Mouse (Mus musculus): ENCODE data around the gene Rps5. TPM values are rescaled to one million over a fixed set of nuclear protein-coding genes. Genes with fewer than 3 reads are reported as not detected.
A peak's percentile ranks its signal among the peaks of the same experiment; 100 is the strongest.

The Rps5 gene
- polyA plus RNA-seq, 1 experiment = 1,220 TPM

DNA sequence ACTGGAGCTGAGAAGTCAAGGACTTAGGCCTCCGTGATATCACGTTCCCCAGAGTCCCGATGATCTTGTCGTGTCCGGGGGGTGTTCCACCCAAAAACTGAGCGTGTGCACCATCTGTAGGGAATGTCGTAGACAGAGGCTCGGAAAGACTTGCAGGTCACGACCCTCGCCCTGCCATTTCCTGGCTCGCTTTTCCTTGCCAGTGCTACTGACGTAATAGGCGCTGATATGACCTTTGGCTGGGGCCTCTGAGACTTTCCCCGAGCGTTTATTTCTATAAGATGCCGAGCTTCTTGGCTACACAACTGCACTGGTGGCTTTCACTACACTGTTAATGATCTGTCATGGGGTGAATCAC, 27.8 kb downstream of the Rps5 start:
- no peak for TF ChIP-seq CTCF (IDR thresholded peaks at IDR 0.05; ENCODE audit: low read depth, low read length)
- no peak for TF ChIP-seq POLR2A (IDR thresholded peaks at IDR 0.05; ENCODE audit: borderline replicate concordance, low read depth, low read length)
- Histone ChIP-seq H3K4me1 (ENCODE audit: control insufficient read depth, insufficient read depth, low read length) (peaks cover 12% of the 10 kb centered on the region), H3K27ac (ENCODE audit: insufficient read depth, low read depth, low read length) (peak overlapping the region; percentile 46), H3K4me3 (ENCODE audit: insufficient read depth, low read length) (peak overlapping the region; percentile 76)

GRCm38 (mm10) chr7:12954896-12955295, 32.8 kb downstream of the Rps5 start:
- TF ChIP-seq POLR2A (IDR thresholded peaks at IDR 0.05; ENCODE audit: borderline replicate concordance, low read depth, low read length) = no peak
- TF ChIP-seq CTCF (IDR thresholded peaks at IDR 0.05; ENCODE audit: low read depth, low read length) = no peak
- peaks cover 17% of the 10 kb centered on the region for H3K4me1 ChIP-seq (ENCODE audit: control insufficient read depth, insufficient read depth, low read length)
- H3K4me3 ChIP-seq (ENCODE audit: insufficient read depth, low read length) = no peak overlapping the region
- no peak overlapping the region for H3K27ac ChIP-seq (ENCODE audit: insufficient read depth, low read depth, low read length)

DNA sequence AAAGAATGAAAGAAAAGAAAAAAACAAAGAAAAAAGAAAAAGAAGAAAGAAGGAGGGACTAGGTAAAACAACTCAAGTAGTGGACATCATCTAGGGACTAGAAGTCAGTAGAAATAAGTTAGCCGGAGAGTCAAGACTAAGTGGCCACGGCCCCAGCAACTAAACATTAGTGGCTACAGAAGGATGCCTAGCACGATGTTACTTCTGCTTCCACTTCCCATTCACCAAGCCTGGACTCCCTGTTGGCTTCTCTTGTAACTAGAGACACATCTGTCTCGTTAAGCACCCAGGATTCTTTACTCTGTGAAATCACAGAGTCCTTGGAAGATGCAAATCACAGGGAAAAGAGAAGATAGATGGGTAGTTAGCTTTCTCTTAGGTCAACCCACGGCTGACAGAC, 35.4 kb downstream of the Rps5 start:
- no peak for TF ChIP-seq POLR2A (IDR thresholded peaks at IDR 0.05; ENCODE audit: borderline replicate concordance, low read depth, low read length)
- no peak for TF ChIP-seq CTCF (IDR thresholded peaks at IDR 0.05; ENCODE audit: low read depth, low read length)
- no peak overlapping the region for H3K4me3 ChIP-seq (ENCODE audit: insufficient read depth, low read length)
- peaks cover 14% of the 10 kb centered on the region for H3K4me1 ChIP-seq (ENCODE audit: control insufficient read depth, insufficient read depth, low read length)
- H3K27ac ChIP-seq (ENCODE audit: insufficient read depth, low read depth, low read length) = no peak overlapping the region

GRCm38 (mm10) chr7:12958948-12959347, 36.9 kb downstream of the Rps5 start:
- peaks cover 14% of the 10 kb centered on the region for H3K4me1 ChIP-seq (ENCODE audit: control insufficient read depth, insufficient read depth, low read length)
- TF ChIP-seq CTCF (IDR thresholded peaks at IDR 0.05; ENCODE audit: low read depth, low read length) (no peak), POLR2A (IDR thresholded peaks at IDR 0.05; ENCODE audit: borderline replicate concordance, low read depth, low read length) (no peak)
- H3K4me3 ChIP-seq (ENCODE audit: insufficient read depth, low read length) = no peak overlapping the region
- no peak overlapping the region for H3K27ac ChIP-seq (ENCODE audit: insufficient read depth, low read depth, low read length)

DNA sequence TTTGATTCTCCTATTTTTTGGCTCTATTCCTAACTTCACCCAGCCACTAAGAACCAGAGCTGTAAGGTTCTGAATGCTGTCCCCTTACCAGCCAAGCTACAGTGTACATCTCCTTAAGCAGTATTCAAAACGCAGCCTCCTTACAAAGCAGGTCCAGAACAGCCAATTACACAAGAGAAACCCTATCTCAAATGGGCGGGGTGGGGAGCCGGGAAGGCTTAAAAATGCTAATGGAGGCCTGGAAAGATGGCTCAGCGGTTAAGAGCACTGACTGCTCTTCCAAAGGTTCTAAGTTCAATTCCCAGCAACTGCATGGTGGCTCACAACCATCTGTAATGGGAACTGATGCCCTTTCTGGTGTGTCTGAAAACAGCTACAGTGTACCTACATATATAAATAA, 37.6 kb downstream of the Rps5 start:
- Histone ChIP-seq H3K4me3 (ENCODE audit: insufficient read depth, low read length) (no peak overlapping the region), H3K27ac (ENCODE audit: insufficient read depth, low read depth, low read length) (no peak overlapping the region), H3K4me1 (ENCODE audit: control insufficient read depth, insufficient read depth, low read length) (peaks cover 13% of the 10 kb centered on the region)
- no peak for TF ChIP-seq POLR2A (IDR thresholded peaks at IDR 0.05; ENCODE audit: borderline replicate concordance, low read depth, low read length)
- no peak for TF ChIP-seq CTCF (IDR thresholded peaks at IDR 0.05; ENCODE audit: low read depth, low read length)

DNA sequence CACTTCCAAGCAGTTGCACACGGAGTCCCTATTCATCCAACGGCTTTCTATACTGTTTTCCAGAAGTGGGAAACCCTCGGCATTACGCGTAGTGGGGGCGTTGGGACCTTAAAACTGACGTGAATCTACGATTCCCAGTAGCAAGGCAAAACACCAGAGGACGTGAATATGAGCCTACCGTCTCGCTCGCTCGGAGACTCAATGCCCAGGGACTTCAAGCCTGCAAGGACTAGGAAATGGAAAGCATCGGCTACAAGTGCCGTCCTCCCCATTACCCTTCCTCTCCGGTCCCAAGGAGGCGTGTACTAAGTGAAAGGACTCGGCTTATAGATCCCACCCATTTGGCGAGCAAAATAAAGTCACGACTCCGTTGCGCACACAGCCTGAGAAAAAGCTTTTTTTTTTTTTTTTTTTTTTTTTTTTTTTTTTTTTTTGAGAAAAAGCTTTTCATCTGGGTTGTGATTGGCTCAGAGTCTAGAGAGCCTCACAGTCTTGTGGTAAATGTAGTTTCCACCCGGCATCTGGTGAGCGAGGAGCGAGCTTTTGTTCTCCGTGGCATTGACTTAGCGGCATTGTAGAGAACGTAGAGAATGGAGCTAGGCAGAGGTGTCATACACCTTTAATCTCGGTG, 39.5 kb downstream of the Rps5 start:
- TF ChIP-seq CTCF (IDR thresholded peaks at IDR 0.05; ENCODE audit: low read depth, low read length) = no peak
- TF ChIP-seq POLR2A (IDR thresholded peaks at IDR 0.05; ENCODE audit: borderline replicate concordance, low read depth, low read length) = no peak
- peak overlapping the region; percentile 65 for H3K4me3 ChIP-seq (ENCODE audit: insufficient read depth, low read length)
- H3K4me1 ChIP-seq (ENCODE audit: control insufficient read depth, insufficient read depth, low read length) = peaks cover 17% of the 10 kb centered on the region
- peak overlapping the region; percentile 76 for H3K27ac ChIP-seq (ENCODE audit: insufficient read depth, low read depth, low read length)

DNA sequence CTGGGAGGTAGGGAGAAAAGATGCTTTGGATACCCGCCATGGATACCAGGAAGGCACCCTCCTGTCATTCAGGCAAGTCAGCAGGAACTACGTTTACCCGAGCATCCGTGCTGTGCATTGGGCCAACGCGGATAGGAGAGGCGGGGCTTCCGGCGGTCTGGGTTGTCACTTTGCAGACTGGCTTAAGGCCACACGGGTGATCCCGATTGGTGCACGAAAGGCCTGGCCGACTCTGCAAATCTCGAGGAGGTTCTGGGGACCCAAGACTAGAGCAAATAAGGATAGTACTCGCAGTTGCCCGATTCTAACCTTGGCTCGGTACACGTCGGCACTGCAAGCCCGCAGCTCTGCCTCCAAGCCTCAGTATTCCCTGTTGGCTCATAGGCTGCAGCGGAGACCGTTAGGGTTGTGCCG, 43.6 kb downstream of the Rps5 start, which contains the start of gene Zfp324:
Gene Zfp324 (plus strand): TSS at position 161 of the 414 bp plus-strand sequence.
- TF ChIP-seq CTCF (IDR thresholded peaks at IDR 0.05; ENCODE audit: low read depth, low read length) (no peak), POLR2A (IDR thresholded peaks at IDR 0.05; ENCODE audit: borderline replicate concordance, low read depth, low read length) (no peak)
- Histone ChIP-seq H3K4me1 (ENCODE audit: control insufficient read depth, insufficient read depth, low read length) (peaks cover 28% of the 10 kb centered on the region), H3K27ac (ENCODE audit: insufficient read depth, low read depth, low read length) (peak within 1 kb of the TSS; percentile 74), H3K4me3 (ENCODE audit: insufficient read depth, low read length) (peak within 1 kb of the TSS; percentile 85)

DNA sequence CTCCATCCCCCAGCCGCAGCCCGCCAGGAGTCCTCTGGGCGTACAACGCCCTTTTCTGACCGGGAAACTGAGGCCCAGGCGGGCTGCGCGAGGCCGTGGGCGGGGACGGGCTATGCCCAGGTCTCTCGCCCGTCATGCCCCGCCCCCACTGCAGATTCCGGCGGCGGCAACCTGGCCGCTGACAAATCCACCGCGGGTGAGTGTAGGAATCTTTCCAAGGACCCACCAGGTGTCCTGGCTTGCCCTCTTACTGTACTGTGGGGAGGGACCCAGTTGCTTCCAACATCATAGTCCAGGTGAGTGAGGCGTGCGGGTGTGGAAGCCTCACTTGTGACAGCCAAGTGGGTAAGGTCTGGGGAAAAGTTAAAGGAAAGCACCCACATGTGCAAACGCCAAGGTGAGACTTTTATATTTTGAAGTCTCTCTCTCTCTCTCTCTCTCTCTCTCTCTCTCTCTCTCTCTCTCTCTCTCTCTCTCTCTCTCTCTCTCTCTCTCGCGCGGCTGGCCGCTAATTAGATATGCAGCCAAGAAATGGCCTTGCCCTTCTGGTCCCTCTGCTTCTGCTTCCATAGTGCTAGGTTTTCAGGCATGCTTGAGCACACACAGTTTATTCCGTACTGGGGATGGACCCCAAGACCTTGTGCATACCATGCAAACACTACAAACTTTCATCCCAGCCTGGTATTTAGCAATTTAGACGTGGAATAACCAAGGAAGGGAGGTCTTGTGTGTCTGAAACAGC, 44.2 kb downstream of the Rps5 start:
- TF ChIP-seq POLR2A (IDR thresholded peaks at IDR 0.05; ENCODE audit: borderline replicate concordance, low read depth, low read length) = no peak
- no peak for TF ChIP-seq CTCF (IDR thresholded peaks at IDR 0.05; ENCODE audit: low read depth, low read length)
- H3K4me3 ChIP-seq (ENCODE audit: insufficient read depth, low read length) = peak overlapping the region; percentile 85

GRCm38 (mm10) chr7:12970906-12971305, 48.8 kb downstream of the Rps5 start:
- Histone ChIP-seq H3K4me3 (ENCODE audit: insufficient read depth, low read length) (no peak overlapping the region), H3K27ac (ENCODE audit: insufficient read depth, low read depth, low read length) (no peak overlapping the region), H3K4me1 (ENCODE audit: control insufficient read depth, insufficient read depth, low read length) (peaks cover 19% of the 10 kb centered on the region)
- TF ChIP-seq POLR2A (IDR thresholded peaks at IDR 0.05; ENCODE audit: borderline replicate concordance, low read depth, low read length) (no peak), CTCF (IDR thresholded peaks at IDR 0.05; ENCODE audit: low read depth, low read length) (no peak)

More for the DNA sequence above, 44.2 kb downstream of the Rps5 start:
- Histone ChIP-seq H3K27ac (ENCODE audit: insufficient read depth, low read depth, low read length) (peak overlapping the region; percentile 74), H3K4me1 (ENCODE audit: control insufficient read depth, insufficient read depth, low read length) (peaks cover 28% of the 10 kb centered on the region)

Other genes starting within 250 kb of the Rps5 start
- not detected in 2 replicates for gene Vmn2r55, start 237.3 kb upstream of the Rps5 start, polyA plus RNA-seq (2012; ENCODE audit: insufficient read depth, insufficient read length, missing spikeins)
- gene Vmn2r56, start 187.3 kb upstream of the Rps5 start, polyA plus RNA-seq (2012; ENCODE audit: insufficient read depth, insufficient read length, missing spikeins) = not detected in 2 replicates
- 0.32 and 0.44 TPM in 2 replicates for gene Zscan18, start 118.7 kb upstream of the Rps5 start, polyA plus RNA-seq (2012; ENCODE audit: insufficient read depth, insufficient read length, missing spikeins)
- 9.8 and 10.1 TPM in 2 replicates for gene Zfp329, start 103.4 kb upstream of the Rps5 start, polyA plus RNA-seq (2012; ENCODE audit: insufficient read depth, insufficient read length, missing spikeins)
- 19.9 and 20.4 TPM in 2 replicates for gene Zfp110, start 87.5 kb upstream of the Rps5 start, polyA plus RNA-seq (2012; ENCODE audit: insufficient read depth, insufficient read length, missing spikeins)
- 2.8 and 3.4 TPM in 2 replicates for gene Zfp128, start 41.1 kb upstream of the Rps5 start, polyA plus RNA-seq (2012; ENCODE audit: insufficient read depth, insufficient read length, missing spikeins)
- gene Zscan22, start 24.5 kb upstream of the Rps5 start, polyA plus RNA-seq (2012; ENCODE audit: insufficient read depth, insufficient read length, missing spikeins) = 6.5 and 6.7 TPM in 2 replicates
- gene Rnf225, start 5.1 kb downstream of the Rps5 start, polyA plus RNA-seq (2012; ENCODE audit: insufficient read depth, insufficient read length, missing spikeins) = 0.24 TPM in 1 of 2 replicates, not detected in the other
- gene Zfp324, start 43.5 kb downstream of the Rps5 start, polyA plus RNA-seq (2012; ENCODE audit: insufficient read depth, insufficient read length, missing spikeins) = 3.8 and 3.9 TPM in 2 replicates
- 2.6 and 3.6 TPM in 2 replicates for gene Zfp446, start 55.6 kb downstream of the Rps5 start, polyA plus RNA-seq (2012; ENCODE audit: insufficient read depth, insufficient read length, missing spikeins)
- not detected in 2 replicates for gene Slc27a5, start 75.9 kb downstream of the Rps5 start, polyA plus RNA-seq (2012; ENCODE audit: insufficient read depth, insufficient read length, missing spikeins)
- gene Trim28, start 76.8 kb downstream of the Rps5 start, polyA plus RNA-seq (2012; ENCODE audit: insufficient read depth, insufficient read length, missing spikeins) = 165 and 177 TPM in 2 replicates
- 15.6 and 17.3 TPM in 2 replicates for gene Zbtb45, start 87.7 kb downstream of the Rps5 start, polyA plus RNA-seq (2012; ENCODE audit: insufficient read depth, insufficient read length, missing spikeins)
- gene Chmp2a, start 112.5 kb downstream of the Rps5 start, polyA plus RNA-seq (2012; ENCODE audit: insufficient read depth, insufficient read length, missing spikeins) = 161 and 167 TPM in 2 replicates
- gene Ube2m, start 116.0 kb downstream of the Rps5 start, polyA plus RNA-seq (2012; ENCODE audit: insufficient read depth, insufficient read length, missing spikeins) = 171 and 193 TPM in 2 replicates
- 1.2 and 1.5 TPM in 2 replicates for gene Mzf1, start 132.5 kb downstream of the Rps5 start, polyA plus RNA-seq (2012; ENCODE audit: insufficient read depth, insufficient read length, missing spikeins)
- not detected in 2 replicates for gene Vmn1r85, start 172.9 kb downstream of the Rps5 start, polyA plus RNA-seq (2012; ENCODE audit: insufficient read depth, insufficient read length, missing spikeins)
- 0.57 TPM in 1 of 2 replicates, not detected in the other for gene Vmn1r86, start 197.6 kb downstream of the Rps5 start, polyA plus RNA-seq (2012; ENCODE audit: insufficient read depth, insufficient read length, missing spikeins)
- gene Vmn1r87, start 217.9 kb downstream of the Rps5 start, polyA plus RNA-seq (2012; ENCODE audit: insufficient read depth, insufficient read length, missing spikeins) = 0.13 TPM in 1 of 2 replicates, not detected in the other
- 0.07 TPM in 1 of 2 replicates, not detected in the other for gene Vmn1r88, start 237.3 kb downstream of the Rps5 start, polyA plus RNA-seq (2012; ENCODE audit: insufficient read depth, insufficient read length, missing spikeins)